Mouse (Mus musculus) erythroblast, embryonic 14.5 days (primary cell): Measurements from ENCODE around the gene Heg1. TPM values are rescaled to one million over a fixed set of nuclear protein-coding genes. Genes with fewer than 3 reads are reported as not detected.

ENCODE experiments used
- H3K27me3 ChIP-seq: 2 replicates; pipeline ENCODE4 v1.6.1; 2012; ENCODE audit warnings: inconsistent platforms; ENCODE audit not compliant: control insufficient read depth
- H3K36me3 ChIP-seq: 2 replicates; pipeline ENCODE4 v1.6.1; 2012; ENCODE audit warnings: mild to moderate bottlenecking, inconsistent platforms; ENCODE audit not compliant: control insufficient read depth
- H3K4me1 ChIP-seq: 2 replicates; pipeline ENCODE4 v1.6.1; 2012; ENCODE audit warnings: inconsistent platforms; ENCODE audit not compliant: control insufficient read depth
- H3K4me3 ChIP-seq: replicated peaks from 2 replicates; pipeline ENCODE3; 2012; ENCODE audit warnings: moderate library complexity, mild to moderate bottlenecking, inconsistent platforms
- H3K9me3 ChIP-seq: 2 replicates; pipeline ENCODE4 v1.6.1; 2012; ENCODE audit warnings: low read length, inconsistent platforms, mixed read lengths; ENCODE audit not compliant: control insufficient read depth
- GATA1 ChIP-seq: IDR thresholded peaks from 2 replicates; pipeline ENCODE4 v1.6.1; 2012; ENCODE audit warnings: low read length, inconsistent platforms, mixed read lengths
- TAL1 ChIP-seq: IDR thresholded peaks from 3 replicates; pipeline ENCODE4 v1.6.1; 2012; ENCODE audit warnings: low read length, inconsistent platforms, mixed read lengths
- polyA plus RNA-seq: library from polyadenylated mRNA; stranded (reverse); fragments of >175 nt; gene quantifications from 2 replicates; pipeline ENCODE4 v1.2.3, GENCODE M21; 2012

Gene Heg1
- polyA plus RNA-seq, 1 experiment, result 0.04 TPM

DNA sequence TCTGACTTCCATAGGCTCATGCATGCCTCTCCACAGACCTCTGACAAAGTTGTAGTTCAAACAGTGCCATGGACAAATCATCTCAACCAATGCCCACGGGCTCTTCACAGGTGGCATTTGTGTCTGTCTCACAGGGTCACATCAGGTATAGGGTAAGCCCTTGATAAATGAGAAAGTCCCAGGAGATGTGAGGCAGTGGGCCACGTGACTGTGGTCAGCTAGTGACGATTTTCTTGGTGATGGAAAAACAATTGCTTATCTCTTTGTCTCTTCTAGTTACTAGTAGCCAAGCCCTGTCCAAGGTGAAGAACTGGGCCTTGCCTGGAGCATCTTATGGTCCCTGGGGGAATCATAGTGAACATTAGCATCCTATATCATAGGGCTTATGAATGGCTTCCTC is 112.6 kb downstream of the Heg1 start:
- no peak overlapping the region for H3K4me3 ChIP-seq
- TF ChIP-seq GATA1 (no peak), TAL1 (no peak)
- no peaks in the 10 kb centered on the region; the same call in 1 of the 2 replicates for H3K4me1 ChIP-seq
- no peaks in the 10 kb centered on the region for H3K9me3 ChIP-seq
- no peaks in the 10 kb centered on the region for H3K36me3 ChIP-seq
- H3K27me3 ChIP-seq, result no peaks in the 10 kb centered on the region

DNA sequence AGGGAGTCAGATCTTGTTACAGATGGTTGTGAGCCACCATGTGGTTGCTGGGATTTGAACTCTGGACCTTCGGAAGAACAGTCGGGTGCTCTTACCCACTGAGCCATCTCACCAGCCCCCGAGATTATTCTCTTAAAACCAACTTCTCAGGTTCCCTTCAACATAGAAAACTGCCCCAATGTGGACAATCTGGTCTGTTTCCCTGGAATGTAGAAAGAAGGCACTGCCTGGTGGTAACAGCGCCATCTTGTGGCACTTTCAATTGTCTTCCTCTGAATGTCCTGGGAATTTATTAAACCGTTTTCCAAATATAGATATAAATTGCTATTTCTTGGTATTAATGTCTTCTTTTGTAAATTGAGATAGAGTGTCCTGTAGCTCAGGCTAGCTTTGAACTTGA is 113.7 kb downstream of the Heg1 start:
- H3K27me3 ChIP-seq, result no peaks in the 10 kb centered on the region
- H3K9me3 ChIP-seq, result no peaks in the 10 kb centered on the region
- H3K4me1 ChIP-seq, result no peaks in the 10 kb centered on the region; the same call in 1 of the 2 replicates
- no peaks in the 10 kb centered on the region for H3K36me3 ChIP-seq
- TF ChIP-seq GATA1 (no peak), TAL1 (no peak)
- H3K4me3 ChIP-seq, result no peak overlapping the region

DNA sequence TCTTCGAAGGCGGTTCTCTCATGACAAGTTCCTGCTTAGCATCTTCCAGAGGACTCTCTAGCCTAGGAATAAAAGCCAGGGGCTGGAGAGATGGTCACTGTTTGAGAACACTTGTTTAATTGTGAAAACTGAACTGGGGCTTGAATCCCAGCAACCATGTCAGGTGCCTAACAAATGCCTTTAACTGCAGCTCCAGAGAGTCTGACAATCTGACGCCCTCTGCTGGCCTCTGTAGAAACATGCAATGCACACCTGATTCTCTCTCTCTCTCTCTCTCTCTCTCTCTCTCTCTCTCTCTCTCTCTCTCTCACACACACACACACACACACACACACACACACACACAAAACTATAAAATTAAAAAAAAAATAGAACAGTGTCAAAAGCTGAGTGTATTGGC is 125.8 kb downstream of the Heg1 start:
- no peaks in the 10 kb centered on the region for H3K36me3 ChIP-seq
- no peaks in the 10 kb centered on the region for H3K9me3 ChIP-seq
- H3K27me3 ChIP-seq, result no peaks in the 10 kb centered on the region
- no peak overlapping the region for H3K4me3 ChIP-seq
- H3K4me1 ChIP-seq, result no peaks in the 10 kb centered on the region
- TF ChIP-seq TAL1 (no peak), GATA1 (no peak)

DNA sequence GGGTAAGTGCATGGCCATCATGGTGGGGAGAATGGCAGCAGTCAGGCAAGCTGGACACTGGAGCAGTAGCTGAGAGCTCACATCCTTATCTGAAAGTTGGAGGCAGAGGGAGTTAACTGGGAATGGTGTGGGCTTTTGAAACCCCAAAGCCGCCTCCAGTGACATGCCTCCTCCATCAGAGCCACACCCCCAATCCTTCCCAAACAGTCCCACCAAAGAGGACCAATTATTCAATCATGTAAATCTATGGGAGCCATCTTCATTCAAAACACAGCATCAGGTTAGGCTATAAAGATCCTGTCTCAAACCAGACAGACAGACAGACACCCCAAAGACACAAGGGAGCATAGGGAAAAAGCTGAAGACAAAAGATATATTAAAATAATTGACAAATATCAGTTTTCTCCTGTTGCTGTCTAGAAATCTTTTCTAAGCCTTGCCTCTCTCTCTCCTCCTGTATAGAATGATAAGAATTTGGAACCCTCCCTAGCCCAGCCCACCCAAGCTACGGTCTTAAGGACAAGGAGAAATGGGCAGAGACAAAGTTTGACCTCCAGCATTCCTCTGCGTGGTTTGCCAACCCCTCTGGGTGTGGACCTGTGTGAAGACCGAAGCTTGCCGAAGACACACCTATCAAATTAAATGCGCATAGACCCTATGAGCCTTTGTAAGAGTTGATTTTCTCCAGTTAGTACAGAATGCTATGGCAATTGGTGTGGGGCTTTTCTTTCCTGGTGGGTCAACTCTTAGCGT is 134.4 kb downstream of the Heg1 start:
- Histone ChIP-seq H3K27me3 (no peaks in the 10 kb centered on the region), H3K9me3 (no peaks in the 10 kb centered on the region), H3K4me1 (no peaks in the 10 kb centered on the region), H3K4me3 (no peak overlapping the region), H3K36me3 (no peaks in the 10 kb centered on the region)
- TF ChIP-seq TAL1, result no peak
- no peak for TF ChIP-seq GATA1

DNA sequence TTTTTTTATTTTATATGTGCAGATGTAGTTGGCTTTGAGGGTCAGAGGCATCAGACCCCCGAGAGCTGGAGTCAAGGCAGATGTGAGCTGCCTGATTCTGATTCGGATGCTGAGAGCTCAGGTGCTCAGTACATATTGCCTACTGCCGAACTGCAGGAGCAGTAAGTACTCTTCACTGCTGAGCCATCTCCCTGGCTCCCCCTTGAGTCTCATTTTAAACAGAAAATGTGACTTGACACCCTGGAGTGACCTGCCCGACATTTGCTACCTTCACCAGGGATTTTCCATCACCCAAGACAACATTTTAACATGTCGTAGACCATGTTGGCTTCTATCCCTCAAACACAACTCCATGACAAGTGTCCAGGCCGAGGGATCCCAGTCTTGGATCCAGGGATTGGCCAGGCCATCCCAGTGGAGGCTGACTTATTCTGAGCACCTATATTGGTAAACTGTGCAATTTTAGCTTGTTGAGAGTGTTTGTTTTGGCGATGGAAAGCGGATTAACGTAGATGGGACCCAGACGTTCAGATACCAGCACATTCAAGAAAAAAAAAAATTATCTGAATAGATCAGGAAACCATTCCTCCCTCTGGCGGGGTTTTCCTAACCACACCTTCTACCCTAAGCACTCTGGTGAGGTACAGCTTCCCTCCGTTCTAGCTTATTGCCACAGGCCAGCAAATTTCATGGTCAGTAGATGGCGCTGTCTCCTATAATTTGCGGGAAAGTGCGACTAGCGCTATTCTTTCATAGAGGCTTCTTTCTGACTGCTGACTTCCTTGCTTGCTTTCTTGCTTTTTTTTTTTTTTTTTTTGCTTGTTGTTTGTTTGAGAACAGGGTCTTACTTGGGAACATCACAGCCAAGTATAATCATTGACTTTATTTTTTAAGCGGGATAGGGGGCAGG is 136.4 kb downstream of the Heg1 start:
- Histone ChIP-seq H3K27me3 (no peaks in the 10 kb centered on the region), H3K36me3 (no peaks in the 10 kb centered on the region), H3K4me3 (no peak overlapping the region), H3K4me1 (no peaks in the 10 kb centered on the region), H3K9me3 (no peaks in the 10 kb centered on the region)
- no peak for TF ChIP-seq GATA1
- TF ChIP-seq TAL1, result no peak

Other genes starting within 250 kb of the Heg1 start
- not detected in 2 replicates for gene Slc12a8, start 167.0 kb upstream of the Heg1 start, polyA plus RNA-seq
- not detected in 2 replicates for gene Muc13, start 109.7 kb downstream of the Heg1 start, polyA plus RNA-seq
- gene Itgb5, start 145.3 kb downstream of the Heg1 start, polyA plus RNA-seq, result 0.13 and 0.32 TPM in 2 replicates